Mouse (Mus musculus) MEL (cell line): Measurements from ENCODE around the gene C1ra.
"Not testable (repeated sequence)": the region's sequence is repeated elsewhere in the genome, so short reads cannot be mapped to it uniquely, and the experiment has no call there.

Experiments
- BHLHE40 ChIP-seq: IDR thresholded peaks from 2 replicates; pipeline ENCODE4 v1.6.1; 2012; ENCODE audit warnings: low read depth, mild to moderate bottlenecking, inconsistent platforms, low read length, improper control_type of control experiment, borderline replicate concordance
- CHD1 ChIP-seq: IDR thresholded peaks from 2 replicates; pipeline ENCODE4 v1.6.1; 2012; ENCODE audit warnings: low read depth, mild to moderate bottlenecking, inconsistent platforms, low read length, improper control_type of control experiment
- CTCF ChIP-seq, 3 experiments: IDR thresholded peaks in 2 of 3; conservative IDR thresholded peaks in 1 of 3; 2 replicates each; pipeline ENCODE4 v1.5.1; 2011 to 2012; ENCODE audit warnings: low read length in 3 of 3, low read depth in 2 of 3, mild to moderate bottlenecking in 2 of 3, improper control_type of control experiment in 1 of 3, inconsistent platforms in 1 of 3, mixed read lengths in 1 of 3, moderate library complexity in 1 of 3; ENCODE audit not compliant: control insufficient read depth in 1 of 3, insufficient read depth in 1 of 3, poor library complexity in 1 of 3, severe bottlenecking in 1 of 3
- ELF1 ChIP-seq: IDR thresholded peaks from 2 replicates; pipeline ENCODE4 v1.6.1; 2014; ENCODE audit warnings: low read depth, mild to moderate bottlenecking, inconsistent platforms, low read length, improper control_type of control experiment, moderate library complexity
- JUND ChIP-seq: IDR thresholded peaks from 2 replicates; pipeline ENCODE4 v1.6.1; 2011; ENCODE audit warnings: low read depth, mild to moderate bottlenecking, improper control_type of control experiment, low read length
- POLR2A ChIP-seq, 2 experiments: IDR thresholded peaks; 2 replicates each; pipeline ENCODE4 v1.6.1; 2011 to 2012; ENCODE audit warnings: low read length in 2 of 2, mild to moderate bottlenecking in 2 of 2, control low read depth in 1 of 2, improper control_type of control experiment in 1 of 2, low read depth in 1 of 2, moderate library complexity in 1 of 2; ENCODE audit not compliant: control insufficient read depth in 1 of 2, insufficient read depth in 1 of 2, poor library complexity in 1 of 2
- SIN3A ChIP-seq: IDR thresholded peaks from 2 replicates; pipeline ENCODE4 v1.6.1; 2012; ENCODE audit warnings: low read length, improper control_type of control experiment, inconsistent platforms
- SMC3 ChIP-seq: IDR thresholded peaks from 2 replicates; pipeline ENCODE4 v1.6.1; 2011; ENCODE audit warnings: low read depth, low read length, improper control_type of control experiment
- TAL1 ChIP-seq: IDR thresholded peaks from 2 replicates; pipeline ENCODE4 v1.6.1; 2012; ENCODE audit warnings: mild to moderate bottlenecking, inconsistent platforms, low read length, moderate library complexity, mixed read lengths
- TBP ChIP-seq: IDR thresholded peaks from 2 replicates; pipeline ENCODE4 v1.8.0; 2011; ENCODE audit warnings: low read depth, low read length, improper control_type of control experiment
- UBTF ChIP-seq: IDR thresholded peaks from 2 replicates; pipeline ENCODE4 v1.6.1; 2012; ENCODE audit warnings: low read depth, mild to moderate bottlenecking, inconsistent platforms, low read length, improper control_type of control experiment, moderate library complexity, borderline replicate concordance; ENCODE audit not compliant: insufficient read depth
- ZNF384 ChIP-seq: IDR thresholded peaks from 2 replicates; pipeline ENCODE4 v1.6.1; 2012; ENCODE audit warnings: low read depth, mild to moderate bottlenecking, inconsistent platforms, low read length, improper control_type of control experiment

GRCm38 (mm10) chr6:124522082-124522481, 9.9 kb downstream of the C1ra start:
- TF ChIP-seq CTCF (IDR thresholded peaks at IDR 0.05 in 2 of 3, conservative IDR thresholded peaks at IDR 0.05 in 1 of 3; ENCODE audit: control insufficient read depth in 1 of 3, insufficient read depth in 1 of 3, low read depth in 2 of 3, low read length in 3 of 3, poor library complexity in 1 of 3, severe bottlenecking in 1 of 3); BHLHE40; UBTF; POLR2A (IDR thresholded peaks at IDR 0.05; ENCODE audit: control insufficient read depth in 1 of 2, insufficient read depth in 1 of 2, low read depth in 1 of 2, low read length in 2 of 2, poor library complexity in 1 of 2); ELF1; SIN3A; SMC3; TBP; ZNF384; CHD1; TAL1; JUND: not testable (repeated sequence)
